Mouse (Mus musculus): ENCODE measurements at regions not wholly inside any gene's neighbourhood (a gene's known extent, or its start where the extent isn't known, plus 50 kb on each side); places are given as distances from the start of the nearest gene placed in this dataset.

- Histone ChIP-seq H3K9me3 (ENCODE audit: control insufficient read depth, low read length) (no peaks in the 10 kb centered on the region), H3K9ac (ENCODE audit: low read length) (no peak overlapping the region), H3K27ac (replicated peaks; ENCODE audit: low read depth, low read length) (no peak overlapping the region), H3K27me3 (ENCODE audit: control insufficient read depth, insufficient read depth, low read length) (no peaks in the 10 kb centered on the region), H3K4me3 (ENCODE audit: low read depth, low read length) (no peak overlapping the region), H3K4me1 (ENCODE audit: control insufficient read depth, insufficient read depth, low read length) (no peaks in the 10 kb centered on the region), H3K4me2 (ENCODE audit: low read depth, severe bottlenecking) (no peak overlapping the region), H3K36me3 (ENCODE audit: control insufficient read depth, insufficient read depth, low read length) (no peaks in the 10 kb centered on the region)
- 80% methylated on average over 10 of the region's 10 CpGs for WGBS
- DNase-seq (ENCODE audit: low spot score) (no peak), ATAC-seq (ENCODE audit: insufficient number of reproducible peaks, low FRiP score, low TSS enrichment, low read depth) (no peak)
These were observed 629.3 kb upstream of the Gm10131 start for GRCm38 (mm10) chr8:34740836-34741235.

GRCm38 (mm10) chr8:34739836-34740804, 628.6 kb upstream of the Gm10131 start:
- no peak for DNase-seq (ENCODE audit: low spot score)
- no peaks in the 10 kb centered on the region for H3K4me1 ChIP-seq (ENCODE audit: control insufficient read depth, insufficient read depth, low read length)
- no peaks in the 10 kb centered on the region for H3K36me3 ChIP-seq (ENCODE audit: control insufficient read depth, insufficient read depth, low read length)
- H3K4me3 ChIP-seq (ENCODE audit: low read depth, low read length), result no peak overlapping the region
- H3K27ac ChIP-seq (replicated peaks; ENCODE audit: low read depth, low read length), result no peak overlapping the region
- H3K4me2 ChIP-seq (ENCODE audit: low read depth, severe bottlenecking), result no peak overlapping the region
- H3K9me3 ChIP-seq (ENCODE audit: control insufficient read depth, low read length), result no peaks in the 10 kb centered on the region
- WGBS, result 90% methylated on average over 16 of the region's 16 CpGs
- no peaks in the 10 kb centered on the region for H3K27me3 ChIP-seq (ENCODE audit: control insufficient read depth, insufficient read depth, low read length)
- no peak for ATAC-seq (ENCODE audit: insufficient number of reproducible peaks, low FRiP score, low TSS enrichment, low read depth)
- H3K9ac ChIP-seq (ENCODE audit: low read length), result no peak overlapping the region

DNA sequence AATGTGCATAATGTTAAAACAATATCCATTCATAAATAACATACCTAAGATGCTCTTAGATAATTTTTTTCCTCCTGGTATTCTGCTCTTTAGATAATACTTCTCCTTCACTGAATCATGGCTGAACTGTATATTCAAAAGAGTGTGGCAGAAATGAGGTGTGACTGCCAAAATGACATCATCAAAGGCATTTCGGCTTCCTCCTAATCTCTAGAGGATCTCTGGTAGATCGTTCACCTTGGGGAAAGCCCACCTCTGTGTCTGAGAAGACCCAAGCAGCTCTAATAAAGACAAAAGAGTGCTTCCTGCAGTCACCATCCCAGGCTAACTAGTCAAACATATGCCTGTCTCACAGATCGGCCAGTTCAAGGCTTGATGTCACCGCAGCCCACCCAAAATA, 624.7 kb upstream of the Gm10131 start:
- ATAC-seq (ENCODE audit: insufficient number of reproducible peaks, low FRiP score, low TSS enrichment, low read depth) (no peak), DNase-seq (ENCODE audit: low spot score) (no peak)
- Histone ChIP-seq H3K36me3 (ENCODE audit: control insufficient read depth, insufficient read depth, low read length) (no peaks in the 10 kb centered on the region), H3K9ac (ENCODE audit: low read length) (no peak overlapping the region), H3K4me3 (ENCODE audit: low read depth, low read length) (no peak overlapping the region), H3K4me1 (ENCODE audit: control insufficient read depth, insufficient read depth, low read length) (no peaks in the 10 kb centered on the region), H3K4me2 (ENCODE audit: low read depth, severe bottlenecking) (no peak overlapping the region), H3K27ac (replicated peaks; ENCODE audit: low read depth, low read length) (no peak overlapping the region), H3K27me3 (ENCODE audit: control insufficient read depth, insufficient read depth, low read length) (no peaks in the 10 kb centered on the region), H3K9me3 (ENCODE audit: control insufficient read depth, low read length) (no peaks in the 10 kb centered on the region)
- 81% methylated on average over 4 of the region's 4 CpGs for WGBS

DNA sequence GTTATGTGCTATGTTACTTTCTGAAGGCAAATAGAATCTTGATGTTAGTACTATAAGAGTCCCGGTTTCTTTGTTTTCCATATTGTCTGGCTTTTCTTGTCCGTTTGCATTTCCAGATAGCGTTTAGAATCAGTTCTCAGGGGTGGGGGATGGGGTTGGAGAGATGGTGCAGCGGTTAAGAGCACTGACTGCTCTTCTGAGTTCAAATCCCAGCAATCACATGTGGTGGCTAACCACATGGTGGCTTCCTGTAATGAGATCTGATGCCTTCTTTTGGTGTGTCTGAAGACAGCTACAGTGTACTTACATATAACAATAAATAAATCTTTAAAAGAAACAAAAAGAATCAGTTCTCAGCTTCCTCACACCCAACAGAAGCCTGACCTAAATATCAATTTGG, 623.5 kb upstream of the Gm10131 start:
- 90% methylated on average over 4 of the region's 4 CpGs for WGBS
- H3K4me3 ChIP-seq (ENCODE audit: low read depth, low read length), result no peak overlapping the region
- H3K27me3 ChIP-seq (ENCODE audit: control insufficient read depth, insufficient read depth, low read length), result no peaks in the 10 kb centered on the region
- H3K36me3 ChIP-seq (ENCODE audit: control insufficient read depth, insufficient read depth, low read length), result no peaks in the 10 kb centered on the region
- no peaks in the 10 kb centered on the region for H3K9me3 ChIP-seq (ENCODE audit: control insufficient read depth, low read length)
- H3K4me1 ChIP-seq (ENCODE audit: control insufficient read depth, insufficient read depth, low read length), result no peaks in the 10 kb centered on the region
- no peak overlapping the region for H3K4me2 ChIP-seq (ENCODE audit: low read depth, severe bottlenecking)
- no peak for DNase-seq (ENCODE audit: low spot score)
- no peak overlapping the region for H3K27ac ChIP-seq (replicated peaks; ENCODE audit: low read depth, low read length)
- no peak for ATAC-seq (ENCODE audit: insufficient number of reproducible peaks, low FRiP score, low TSS enrichment, low read depth)
- H3K9ac ChIP-seq (ENCODE audit: low read length), result no peak overlapping the region

DNA sequence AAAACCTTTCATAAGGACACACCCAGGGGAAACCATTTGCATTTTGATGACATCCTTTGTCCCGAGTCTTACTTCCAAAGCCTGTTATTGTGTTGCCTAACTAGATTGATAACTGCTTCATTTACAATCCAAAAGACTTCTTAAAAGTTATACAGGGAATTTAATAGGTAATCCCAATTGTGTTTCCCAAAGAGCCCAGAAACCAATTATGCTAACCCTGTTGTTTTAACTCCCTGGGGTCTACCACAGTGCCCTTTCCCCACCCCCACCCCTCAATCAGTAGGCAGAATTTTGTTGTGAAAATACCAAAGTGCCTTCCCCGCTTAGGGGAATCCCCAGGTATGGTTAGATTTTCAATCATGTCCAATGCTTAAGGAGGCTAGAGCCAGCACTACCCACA, 621.3 kb upstream of the Gm10131 start:
- Histone ChIP-seq H3K27me3 (ENCODE audit: control insufficient read depth, insufficient read depth, low read length) (no peaks in the 10 kb centered on the region), H3K9me3 (ENCODE audit: control insufficient read depth, low read length) (no peaks in the 10 kb centered on the region), H3K27ac (replicated peaks; ENCODE audit: low read depth, low read length) (no peak overlapping the region), H3K9ac (ENCODE audit: low read length) (no peak overlapping the region), H3K4me1 (ENCODE audit: control insufficient read depth, insufficient read depth, low read length) (no peaks in the 10 kb centered on the region), H3K36me3 (ENCODE audit: control insufficient read depth, insufficient read depth, low read length) (no peaks in the 10 kb centered on the region), H3K4me3 (ENCODE audit: low read depth, low read length) (no peak overlapping the region), H3K4me2 (ENCODE audit: low read depth, severe bottlenecking) (no peak overlapping the region)
- ATAC-seq (ENCODE audit: insufficient number of reproducible peaks, low FRiP score, low TSS enrichment, low read depth), result no peak
- 32% methylated on average over 2 of the region's 2 CpGs for WGBS
- DNase-seq (ENCODE audit: low spot score), result no peak

- Histone ChIP-seq H3K4me1 (ENCODE audit: control insufficient read depth, insufficient read depth, low read length) (no peaks in the 10 kb centered on the region), H3K27ac (replicated peaks; ENCODE audit: low read depth, low read length) (no peak overlapping the region), H3K9me3 (ENCODE audit: control insufficient read depth, low read length) (no peaks in the 10 kb centered on the region), H3K4me2 (ENCODE audit: low read depth, severe bottlenecking) (no peak overlapping the region), H3K36me3 (ENCODE audit: control insufficient read depth, insufficient read depth, low read length) (no peaks in the 10 kb centered on the region), H3K9ac (ENCODE audit: low read length) (no peak overlapping the region), H3K4me3 (ENCODE audit: low read depth, low read length) (no peak overlapping the region), H3K27me3 (ENCODE audit: control insufficient read depth, insufficient read depth, low read length) (no peaks in the 10 kb centered on the region)
- ATAC-seq (ENCODE audit: insufficient number of reproducible peaks, low FRiP score, low TSS enrichment, low read depth) (no peak), DNase-seq (ENCODE audit: low spot score) (no peak)
- WGBS, result 31% methylated on average over 1 of the region's 1 CpGs
These were observed 620.8 kb upstream of the Gm10131 start for GRCm38 (mm10) chr8:34732362-34732761.

DNA sequence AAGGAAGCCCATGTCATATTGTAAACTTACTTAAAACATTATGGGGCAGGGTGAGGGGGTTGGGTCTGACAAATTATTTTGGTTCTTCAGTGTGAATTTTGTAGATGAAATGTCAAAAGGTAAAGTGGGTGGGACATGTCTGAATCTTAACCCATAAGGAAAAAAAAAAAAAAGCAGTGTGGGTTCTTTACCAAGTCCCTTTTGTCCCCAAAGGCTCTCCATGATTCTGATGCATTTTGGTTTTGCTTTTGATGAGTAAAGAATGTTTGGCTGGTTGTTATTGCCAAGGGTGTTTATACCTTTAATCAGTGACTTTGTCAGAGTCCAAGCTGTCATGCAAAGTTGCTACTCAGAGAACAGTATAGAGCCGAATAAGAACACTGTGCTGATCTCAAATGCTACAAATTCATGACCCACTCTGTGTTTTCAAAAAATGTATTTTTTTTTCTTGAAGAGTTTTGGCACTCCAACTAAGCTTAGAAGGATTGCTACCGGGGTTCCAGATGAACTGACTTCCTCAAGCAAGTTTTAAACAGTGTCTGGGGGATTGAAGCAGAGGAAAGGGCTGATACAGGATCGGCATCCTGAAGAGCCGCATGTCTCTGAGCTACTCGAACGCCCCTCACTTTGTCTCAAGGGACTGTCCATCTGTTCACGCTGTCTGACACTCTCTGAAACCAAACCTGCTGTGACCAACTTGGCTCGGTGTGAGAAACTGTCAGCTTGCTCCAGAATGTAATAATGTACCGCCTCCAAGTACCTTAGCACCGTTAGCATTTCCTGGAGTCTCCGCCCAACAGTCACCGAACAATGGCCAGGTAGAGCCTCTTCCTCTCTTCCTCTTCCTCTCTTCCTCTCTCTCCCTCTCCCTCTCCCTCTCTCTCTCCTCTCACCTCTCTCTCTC, 619.8 kb upstream of the Gm10131 start:
- no peaks in the 10 kb centered on the region for H3K36me3 ChIP-seq (ENCODE audit: control insufficient read depth, insufficient read depth, low read length)
- no peak for ATAC-seq (ENCODE audit: insufficient number of reproducible peaks, low FRiP score, low TSS enrichment, low read depth)
- H3K4me2 ChIP-seq (ENCODE audit: low read depth, severe bottlenecking), result no peak overlapping the region
- H3K4me3 ChIP-seq (ENCODE audit: low read depth, low read length), result no peak overlapping the region
- H3K9me3 ChIP-seq (ENCODE audit: control insufficient read depth, low read length), result no peaks in the 10 kb centered on the region
- no peaks in the 10 kb centered on the region for H3K27me3 ChIP-seq (ENCODE audit: control insufficient read depth, insufficient read depth, low read length)
- H3K4me1 ChIP-seq (ENCODE audit: control insufficient read depth, insufficient read depth, low read length), result no peaks in the 10 kb centered on the region
- H3K9ac ChIP-seq (ENCODE audit: low read length), result no peak overlapping the region
- H3K27ac ChIP-seq (replicated peaks; ENCODE audit: low read depth, low read length), result no peak overlapping the region
- 40% methylated on average over 12 of the region's 12 CpGs for WGBS
- no peak for DNase-seq (ENCODE audit: low spot score)

- Histone ChIP-seq H3K27me3 (ENCODE audit: control insufficient read depth, insufficient read depth, low read length) (no peaks in the 10 kb centered on the region), H3K9me3 (ENCODE audit: control insufficient read depth, low read length) (no peaks in the 10 kb centered on the region), H3K4me1 (ENCODE audit: control insufficient read depth, insufficient read depth, low read length) (no peaks in the 10 kb centered on the region), H3K27ac (replicated peaks; ENCODE audit: low read depth, low read length) (no peak overlapping the region), H3K36me3 (ENCODE audit: control insufficient read depth, insufficient read depth, low read length) (no peaks in the 10 kb centered on the region), H3K9ac (ENCODE audit: low read length) (no peak overlapping the region), H3K4me3 (ENCODE audit: low read depth, low read length) (no peak overlapping the region), H3K4me2 (ENCODE audit: low read depth, severe bottlenecking) (no peak overlapping the region)
- DNase-seq (ENCODE audit: low spot score) (no peak), ATAC-seq (ENCODE audit: insufficient number of reproducible peaks, low FRiP score, low TSS enrichment, low read depth) (no peak)
- 87% methylated on average over 7 of the region's 7 CpGs for WGBS
These were observed 618.0 kb upstream of the Gm10131 start for GRCm38 (mm10) chr8:34729585-34729984.
